Mouse (Mus musculus) midbrain, postnatal 0 days (tissue): ENCODE measurements at regions not wholly inside any gene's neighbourhood (a gene's known extent, or its start where the extent isn't known, plus 50 kb on each side); places are given as distances from the start of the nearest gene placed in this dataset.

Experiments used
- ATAC-seq: fragments of 200-750 bp; cut with Nextera tagmentation; 2 replicates; pipeline ENCODE4 v1.8.0; 2017; ENCODE audit warnings: moderate number of reproducible peaks, mild to moderate bottlenecking, moderate TSS enrichment, moderate library complexity; ENCODE audit not compliant: low FRiP score
- DNase-seq: peaks from one replicate; pipeline ENCODE4 v3.0.0-alpha.2; 2015; ENCODE audit warnings: low spot score
- H3K27ac ChIP-seq: fragments of 300-500 bp; sonication (generic); 2 replicates; pipeline ENCODE4 v1.5.1; 2014; ENCODE audit warnings: low read depth, mild to moderate bottlenecking, low read length, mixed read lengths
- H3K27me3 ChIP-seq: fragments of 300-500 bp; sonication (generic); 2 replicates; pipeline ENCODE4 v1.6.1; 2014; ENCODE audit warnings: low read length, control low read depth, mixed read lengths; ENCODE audit not compliant: insufficient read depth
- H3K36me3 ChIP-seq: fragments of 300-500 bp; sonication (generic); 2 replicates; pipeline ENCODE4 v1.6.1; 2014; ENCODE audit warnings: low read length, control low read depth, mixed read lengths; ENCODE audit not compliant: insufficient read depth
- H3K4me1 ChIP-seq: fragments of 300-500 bp; sonication (generic); 2 replicates; pipeline ENCODE4 v1.6.1; 2014; ENCODE audit warnings: mild to moderate bottlenecking, control low read depth, antibody characterized with exemption, low read length, mixed read lengths; ENCODE audit not compliant: insufficient read depth
- H3K4me2 ChIP-seq: fragments of 300-500 bp; sonication (generic); 2 replicates; pipeline ENCODE4 v1.6.1; 2014; ENCODE audit warnings: low read depth, mild to moderate bottlenecking, low read length, mixed read lengths; ENCODE audit not compliant: poor library complexity, severe bottlenecking
- H3K4me3 ChIP-seq: fragments of 300-500 bp; sonication (generic); 2 replicates; pipeline ENCODE4 v1.5.1; 2014; ENCODE audit warnings: low read depth, mild to moderate bottlenecking, low read length, moderate library complexity
- H3K9ac ChIP-seq: fragments of 300-500 bp; sonication (generic); replicated peaks from 2 replicates; pipeline ENCODE4 v1.6.1; 2014; ENCODE audit warnings: mild to moderate bottlenecking, low read length, moderate library complexity, mixed read lengths; ENCODE audit not compliant: poor library complexity, severe bottlenecking
- H3K9me3 ChIP-seq: fragments of 300-500 bp; sonication (generic); 2 replicates; pipeline ENCODE4 v1.6.1; 2016; ENCODE audit warnings: low read length, control low read depth
- CTCF ChIP-seq: IDR thresholded peaks from 2 replicates; pipeline ENCODE4 v1.5.1; 2016; ENCODE audit warnings: antibody characterized with exemption, mild to moderate bottlenecking
- WGBS: fragments of 180-500 bp; shearing (Covaris S2); extraction: QIAGEN DNeasy Blood & Tissue Kit; methylation state at CpG from one replicate; pipeline ENCODE4 v1.1.7; 2014; 5-methylcytosine and 5-hydroxymethylcytosine counted together

GRCm38 (mm10) chr17:88261556-88261955 lies 179.0 kb upstream of the Foxn2 start:
- no peak for TF ChIP-seq CTCF
- no peaks in the 10 kb centered on the region; the same call in 1 of the 2 replicates for H3K4me1 ChIP-seq
- WGBS, result 35% methylated on average over 8 of the region's 8 CpGs
- H3K9me3 ChIP-seq, result no peaks in the 10 kb centered on the region
- no peak overlapping the region for H3K4me2 ChIP-seq
- DNase-seq (peak; percentile 27), ATAC-seq (no peak)
- no peaks in the 10 kb centered on the region for H3K27me3 ChIP-seq
- H3K9ac ChIP-seq, result no peak overlapping the region
- H3K27ac ChIP-seq, result no peak overlapping the region
- H3K36me3 ChIP-seq, result no peaks in the 10 kb centered on the region
- H3K4me3 ChIP-seq, result no peak overlapping the region

- Histone ChIP-seq H3K36me3 (no peaks in the 10 kb centered on the region), H3K4me1 (no peaks in the 10 kb centered on the region), H3K4me3 (no peak overlapping the region), H3K9me3 (no peaks in the 10 kb centered on the region), H3K27me3 (no peaks in the 10 kb centered on the region), H3K9ac (no peak overlapping the region), H3K4me2 (no peak overlapping the region), H3K27ac (no peak overlapping the region)
- 63% methylated on average over 13 of the region's 13 CpGs for WGBS
- TF ChIP-seq CTCF, result no peak
- DNase-seq (peak; percentile 43), ATAC-seq (no peak)
Measured at GRCm38 (mm10) chr17:88262326-88263187, 178.0 kb upstream of the Foxn2 start.

GRCm38 (mm10) chr17:88265291-88265690 lies 175.2 kb upstream of the Foxn2 start:
- Histone ChIP-seq H3K27ac (no peak overlapping the region), H3K27me3 (no peaks in the 10 kb centered on the region), H3K4me2 (no peak overlapping the region), H3K9me3 (no peaks in the 10 kb centered on the region), H3K4me1 (no peaks in the 10 kb centered on the region), H3K36me3 (no peaks in the 10 kb centered on the region), H3K4me3 (no peak overlapping the region), H3K9ac (no peak overlapping the region)
- TF ChIP-seq CTCF, result no peak
- no peak for ATAC-seq
- WGBS, result 92% methylated on average over 13 of the region's 13 CpGs
- no peak for DNase-seq

- H3K4me2 ChIP-seq, result no peak overlapping the region
- no peaks in the 10 kb centered on the region for H3K9me3 ChIP-seq
- no peaks in the 10 kb centered on the region for H3K27me3 ChIP-seq
- ATAC-seq (no peak), DNase-seq (no peak)
- no peak overlapping the region for H3K9ac ChIP-seq
- no peak overlapping the region for H3K4me3 ChIP-seq
- H3K4me1 ChIP-seq, result no peaks in the 10 kb centered on the region
- no peak for TF ChIP-seq CTCF
- WGBS, result 84% methylated on average over 8 of the region's 8 CpGs
- H3K36me3 ChIP-seq, result no peaks in the 10 kb centered on the region
- no peak overlapping the region for H3K27ac ChIP-seq
Measured at GRCm38 (mm10) chr17:88268216-88268615, 172.3 kb upstream of the Foxn2 start.

- H3K4me2 ChIP-seq, result no peak overlapping the region
- no peak for TF ChIP-seq CTCF
- no peaks in the 10 kb centered on the region for H3K27me3 ChIP-seq
- H3K36me3 ChIP-seq, result no peaks in the 10 kb centered on the region
- no peak overlapping the region for H3K9ac ChIP-seq
- H3K9me3 ChIP-seq, result no peaks in the 10 kb centered on the region
- H3K4me1 ChIP-seq, result no peaks in the 10 kb centered on the region
- no peak overlapping the region for H3K4me3 ChIP-seq
- ATAC-seq (no peak), DNase-seq (no peak)
- WGBS, result 98% methylated on average over 14 of the region's 14 CpGs
- H3K27ac ChIP-seq, result no peak overlapping the region
Measured at GRCm38 (mm10) chr17:88268802-88269201, 171.7 kb upstream of the Foxn2 start.

- no peak overlapping the region for H3K9ac ChIP-seq
- no peak for TF ChIP-seq CTCF
- no peak overlapping the region for H3K4me2 ChIP-seq
- H3K36me3 ChIP-seq, result no peaks in the 10 kb centered on the region
- H3K27ac ChIP-seq, result no peak overlapping the region
- DNase-seq (no peak), ATAC-seq (no peak)
- no peaks in the 10 kb centered on the region for H3K27me3 ChIP-seq
- WGBS, result 87% methylated on average over 5 of the region's 5 CpGs
- no peaks in the 10 kb centered on the region for H3K4me1 ChIP-seq
- H3K4me3 ChIP-seq, result no peak overlapping the region
- H3K9me3 ChIP-seq, result no peaks in the 10 kb centered on the region
Measured at GRCm38 (mm10) chr17:88270896-88271295, 169.6 kb upstream of the Foxn2 start.
